Mouse (Mus musculus): ENCODE measurements around the gene Rabepk.
A peak's percentile ranks its signal among the peaks of the same experiment; 100 is the strongest.
"Not testable (repeated sequence)": the region's sequence is repeated elsewhere in the genome, so short reads cannot be mapped to it uniquely, and the experiment has no call there.

Rabepk gene

DNA sequence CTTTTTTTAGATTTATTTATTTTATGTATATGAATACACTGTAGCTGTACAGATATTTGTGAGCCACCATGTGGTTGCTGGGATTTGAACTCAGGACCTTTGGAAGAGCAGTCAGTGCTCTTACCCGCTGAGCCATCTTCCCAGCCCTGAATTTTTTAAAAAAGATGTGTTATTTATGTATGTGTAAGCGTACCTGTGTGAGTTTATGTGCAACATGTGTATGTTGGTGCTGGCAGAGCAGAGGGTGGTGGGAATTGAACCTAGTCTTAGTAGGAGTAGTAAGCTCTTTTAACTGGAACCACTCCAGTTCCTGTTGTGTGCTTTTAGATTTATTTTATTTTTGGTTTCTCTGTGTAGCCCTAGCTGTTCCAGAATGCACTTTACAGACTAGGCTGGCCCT is 4.5 kb upstream of the Rabepk start:
- DNase-seq (ENCODE audit: low spot score): no peak

DNA sequence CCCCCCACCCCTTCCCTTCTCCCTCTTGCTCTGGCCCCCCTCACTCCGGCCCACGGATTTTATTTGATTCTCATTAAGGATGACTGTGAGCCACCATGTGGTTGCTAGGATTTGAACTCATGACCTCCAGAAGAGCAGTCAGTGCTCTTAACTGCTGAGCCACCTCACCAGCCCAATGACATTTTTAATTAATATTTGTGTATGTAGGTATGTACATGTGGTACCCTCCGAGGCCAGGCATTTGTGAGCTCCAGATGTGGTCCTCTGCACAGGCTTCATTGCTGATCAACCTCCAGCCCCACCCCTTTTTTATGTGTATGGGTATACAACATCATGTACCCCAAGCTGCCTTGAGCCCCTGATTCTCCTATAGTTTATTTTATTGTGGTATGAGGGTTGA is 4.0 kb upstream of the Rabepk start:
- DNase-seq (ENCODE audit: low spot score): no peak

DNA sequence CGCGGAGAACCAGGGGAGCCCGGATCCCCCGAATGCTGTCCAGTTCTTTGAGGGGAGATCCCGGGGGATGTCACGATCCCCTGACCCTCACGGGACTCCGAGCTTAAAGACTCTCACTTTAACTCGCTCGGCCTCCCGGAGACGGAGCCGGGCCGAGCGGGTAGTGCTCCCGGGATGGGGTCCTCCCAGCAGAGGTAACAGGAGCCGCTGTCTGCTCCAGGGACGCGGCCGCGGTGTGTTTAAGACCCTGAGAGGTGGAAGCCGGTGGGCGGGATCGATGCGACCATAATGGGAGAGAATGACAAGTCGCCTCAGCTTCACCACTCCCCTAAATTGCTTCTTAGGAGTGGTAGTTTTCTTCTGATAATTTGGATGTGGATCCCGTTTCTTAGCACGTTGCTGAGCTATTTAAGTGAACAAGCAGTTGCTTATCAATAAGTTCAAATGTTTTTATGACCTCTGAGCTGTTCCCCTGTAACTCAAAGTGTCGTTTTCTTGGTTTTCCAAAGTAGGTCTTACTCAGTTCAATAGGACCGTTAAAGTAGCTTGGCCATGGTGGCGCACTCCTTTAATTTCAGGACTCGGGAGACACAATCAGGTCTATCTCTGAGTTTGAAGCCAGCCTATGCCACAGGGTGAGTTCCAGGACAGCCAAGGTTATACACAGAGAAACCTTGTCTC is 3.0 kb upstream of the Rabepk start:
- peak; percentile 25 for DNase-seq (ENCODE audit: low spot score)

GRCm38 (mm10) chr2:34801516-34802482 is 2.1 kb upstream of the Rabepk start:
- peak; percentile 97 for DNase-seq (ENCODE audit: low spot score)

- no peak for DNase-seq (ENCODE audit: low spot score)
Observed at GRCm38 (mm10) chr2:34800371-34800770, 659 bp upstream of the Rabepk start.

DNA sequence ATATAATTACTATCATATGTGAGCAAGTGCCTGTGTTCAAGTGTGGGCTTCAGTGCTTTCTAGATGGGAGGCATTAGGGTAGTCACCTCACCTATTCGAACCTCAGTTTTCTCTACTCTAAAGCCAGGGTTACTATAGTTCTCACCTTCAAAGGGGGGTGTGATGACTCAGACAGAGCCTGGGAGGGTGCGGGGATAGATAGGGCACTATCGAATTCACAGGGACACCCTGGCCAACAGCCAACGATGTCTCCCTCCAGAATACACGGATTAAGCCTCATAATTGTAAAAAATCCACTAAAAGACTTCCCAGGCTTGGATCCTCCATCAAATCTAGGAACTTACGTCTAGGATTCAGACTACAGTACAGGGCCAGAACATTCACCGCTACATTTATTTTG is 4.3 kb downstream of the Rabepk start:
- no peak for DNase-seq (ENCODE audit: low spot score)

DNA sequence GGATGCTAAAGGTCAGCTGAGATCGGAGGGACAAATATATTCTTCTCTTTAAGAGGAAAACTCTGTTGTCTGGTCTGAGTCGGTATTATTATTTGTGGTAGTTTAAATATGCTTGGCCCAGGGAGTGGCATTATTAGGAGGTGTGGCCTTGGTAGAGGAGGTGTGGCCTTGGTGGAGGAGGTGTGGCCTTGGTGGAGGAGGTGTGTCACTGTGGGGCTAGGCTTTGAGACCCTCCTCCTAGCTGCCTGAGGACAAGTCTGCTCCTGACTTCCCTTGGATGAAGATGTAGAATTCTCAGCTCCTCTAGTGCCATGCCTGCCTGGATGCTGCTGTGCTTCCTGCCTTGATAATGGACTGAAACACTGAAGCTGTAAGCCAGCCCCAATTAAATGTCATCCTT is 5.2 kb downstream of the Rabepk start:
- no peak for DNase-seq (ENCODE audit: low spot score)

DNA sequence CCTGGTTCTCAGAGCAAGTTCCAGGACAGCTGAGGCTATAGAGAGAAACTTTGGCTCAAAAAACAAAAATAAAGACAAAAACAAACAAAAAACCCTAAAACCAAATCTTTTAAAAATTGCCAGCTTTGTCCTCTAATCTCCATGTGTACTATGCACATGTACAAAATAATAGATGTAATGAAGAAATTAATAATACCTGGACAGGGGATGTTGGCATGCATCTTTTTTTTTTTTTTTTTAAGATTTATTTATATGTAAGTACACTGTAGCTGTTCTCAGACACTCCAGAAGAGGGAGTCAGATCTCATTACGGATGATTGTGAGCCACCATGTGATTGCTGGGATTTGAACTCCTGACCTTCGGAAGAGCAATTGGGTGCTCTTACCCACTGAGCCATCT is 7.2 kb downstream of the Rabepk start:
- not testable (repeated sequence) for DNase-seq (ENCODE audit: low spot score)

- DNase-seq (ENCODE audit: low spot score): no peak
Observed at GRCm38 (mm10) chr2:34790282-34790681, 9.4 kb downstream of the Rabepk start.

DNA sequence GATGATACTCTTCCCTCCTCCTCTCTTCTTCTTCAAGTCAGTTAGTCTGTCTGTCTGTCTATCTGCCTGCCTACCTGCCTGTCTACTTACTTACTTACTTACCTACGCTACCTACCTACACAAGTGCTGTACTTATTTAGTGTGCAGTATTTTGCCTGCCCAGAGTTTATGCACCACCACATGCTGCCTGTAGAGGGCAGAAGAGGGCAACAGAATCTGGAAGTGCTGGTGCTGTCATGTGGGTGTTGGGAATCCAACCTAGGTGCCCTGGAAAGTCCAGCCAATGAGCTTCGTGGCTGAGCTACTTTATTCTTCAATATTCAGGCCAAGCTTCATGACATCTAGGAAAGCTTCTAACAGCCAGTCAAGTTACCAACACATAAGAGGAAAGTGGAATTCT is 15.6 kb downstream of the Rabepk start:
- DNase-seq (ENCODE audit: low spot score): peak; percentile 20

- DNase-seq (ENCODE audit: low spot score): peak; percentile 30
Observed at GRCm38 (mm10) chr2:34783064-34784020, 16.4 kb downstream of the Rabepk start.

DNA sequence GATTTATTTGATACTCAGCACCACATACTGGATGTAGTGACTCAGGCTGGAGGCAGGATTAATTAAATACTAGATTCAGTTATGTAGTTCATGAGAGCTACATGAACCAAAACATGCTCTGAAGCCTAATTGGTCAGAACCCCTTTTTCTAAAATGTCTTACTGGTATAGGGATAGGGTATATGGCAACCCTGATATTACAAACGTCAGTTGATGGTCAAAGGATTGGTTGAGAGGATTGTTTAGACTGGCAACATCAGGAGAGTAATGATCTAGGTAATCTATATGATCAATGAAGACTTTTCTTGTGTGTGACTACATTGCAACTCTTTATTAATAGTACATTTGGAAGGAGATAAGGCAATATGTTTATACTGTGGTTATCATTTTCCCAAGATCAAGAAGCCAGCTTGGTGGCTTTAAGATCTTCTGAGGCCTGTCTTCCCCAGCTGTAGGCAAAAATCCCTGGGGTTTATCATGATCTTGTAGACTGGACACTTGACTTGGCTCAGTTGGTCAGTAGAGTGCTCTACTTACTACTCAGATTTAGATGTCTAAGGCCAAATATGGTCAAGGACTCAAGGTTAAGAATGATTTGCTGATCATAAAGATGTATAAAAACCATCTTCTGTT is 22.4 kb downstream of the Rabepk start:
- no peak for DNase-seq (ENCODE audit: low spot score)

DNA sequence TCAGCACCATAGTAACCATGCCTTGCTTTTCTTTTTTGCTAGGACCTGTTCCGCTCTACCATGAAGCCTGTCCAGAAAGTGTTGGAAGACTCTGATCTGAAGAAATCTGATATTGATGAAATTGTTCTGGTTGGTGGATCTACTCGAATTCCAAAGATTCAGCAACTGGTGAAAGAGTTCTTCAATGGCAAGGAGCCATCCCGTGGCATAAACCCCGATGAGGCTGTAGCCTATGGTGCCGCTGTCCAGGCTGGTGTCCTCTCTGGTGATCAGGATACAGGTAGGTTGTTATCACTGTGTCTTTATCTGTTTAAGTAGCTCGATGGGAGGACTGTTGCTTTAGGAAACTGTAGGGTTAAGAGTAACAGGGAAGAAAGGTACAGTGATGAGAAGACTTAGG is 25.2 kb downstream of the Rabepk start:
- no peak for DNase-seq (ENCODE audit: low spot score)

- no peak for DNase-seq (ENCODE audit: low spot score)
Observed at GRCm38 (mm10) chr2:34773673-34774072, 26.0 kb downstream of the Rabepk start.

GRCm38 (mm10) chr2:34772252-34773235 is 27.2 kb downstream of the Rabepk start:
- DNase-seq (ENCODE audit: low spot score): no peak

DNA sequence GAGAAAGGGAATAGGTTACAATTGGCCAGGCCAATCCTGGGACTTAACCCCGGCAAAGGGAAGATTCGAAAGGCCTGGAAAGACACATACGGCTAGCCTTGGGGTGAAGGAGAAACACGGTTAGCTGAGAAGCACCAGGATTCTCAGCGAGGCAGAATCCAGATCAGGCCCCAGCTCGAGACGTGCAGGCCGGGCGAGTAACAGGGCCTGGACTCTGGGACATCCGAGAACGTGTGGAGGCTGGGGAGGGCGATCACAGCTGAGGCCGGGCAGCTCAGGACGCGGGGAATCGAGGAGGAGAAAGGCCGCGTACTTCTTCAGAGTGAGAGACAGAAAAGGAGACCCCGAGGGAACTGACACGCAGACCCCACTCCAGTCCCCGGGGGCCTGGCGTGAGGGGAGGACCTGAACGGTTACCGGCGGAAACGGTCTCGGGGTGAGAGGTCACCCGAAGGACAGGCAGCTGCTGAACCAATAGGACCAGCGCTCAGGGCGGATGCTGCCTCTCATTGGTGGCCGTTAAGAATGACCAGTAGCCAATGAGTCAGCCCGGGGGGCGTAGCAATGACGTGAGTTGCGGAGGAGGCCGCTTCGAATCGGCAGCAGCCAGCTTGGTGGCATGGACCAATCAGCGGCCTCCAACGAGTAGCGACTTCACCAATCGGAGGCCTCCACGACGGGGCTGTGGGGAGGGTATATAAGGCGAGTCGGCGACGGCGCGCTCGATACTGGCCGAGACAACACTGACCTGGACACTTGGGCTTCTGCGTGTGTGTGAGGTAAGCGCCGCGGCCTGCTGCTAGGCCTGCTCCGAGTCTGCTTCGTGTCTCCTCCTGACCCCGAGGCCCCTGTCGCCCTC is 28.1 kb downstream of the Rabepk start, which contains the start of gene Hspa5:
Gene Hspa5 (plus strand): TSS at position 603 of the 859 bp plus-strand sequence.
- DNase-seq (ENCODE audit: low spot score): peak; percentile 100

DNA sequence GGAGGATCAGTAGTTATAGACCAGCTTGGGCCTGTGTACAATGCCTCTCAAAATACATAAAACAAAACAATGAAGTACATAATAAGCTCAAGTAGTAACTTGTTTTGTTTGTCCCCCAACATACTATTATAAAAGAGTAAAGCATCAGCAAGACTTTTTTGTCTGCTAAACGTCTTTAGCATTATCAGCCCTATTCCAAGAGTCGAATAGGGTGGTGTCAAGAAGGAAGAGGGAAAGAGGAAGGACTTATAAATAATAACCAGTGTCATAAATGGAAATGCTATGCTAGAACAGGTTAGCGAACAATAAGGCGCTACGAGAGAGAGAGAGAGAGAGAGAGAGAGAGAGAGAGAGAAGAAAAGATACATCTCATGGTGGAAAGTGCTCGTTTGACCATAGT is 28.8 kb downstream of the Rabepk start:
- DNase-seq (ENCODE audit: low spot score): no peak

DNA sequence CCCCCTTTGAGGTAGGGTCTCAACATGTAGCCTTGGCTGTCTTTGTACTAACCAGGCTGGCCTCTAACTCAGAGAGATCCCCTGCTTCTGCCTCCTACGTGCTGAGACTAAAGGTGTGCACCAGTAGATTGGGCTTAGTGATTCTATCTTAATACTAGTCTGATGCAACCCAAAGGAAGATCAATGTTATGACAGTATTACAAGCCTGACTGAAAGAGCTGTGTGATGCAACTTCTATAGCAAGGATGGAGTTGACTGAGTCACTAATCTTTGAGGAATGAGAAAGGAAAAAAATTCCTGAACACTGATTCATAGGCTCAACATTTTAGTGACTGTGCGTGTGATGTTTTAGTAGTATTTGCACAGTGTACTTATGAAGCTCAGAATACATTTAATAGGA is 29.7 kb downstream of the Rabepk start:
- no peak for DNase-seq (ENCODE audit: low spot score)

DNA sequence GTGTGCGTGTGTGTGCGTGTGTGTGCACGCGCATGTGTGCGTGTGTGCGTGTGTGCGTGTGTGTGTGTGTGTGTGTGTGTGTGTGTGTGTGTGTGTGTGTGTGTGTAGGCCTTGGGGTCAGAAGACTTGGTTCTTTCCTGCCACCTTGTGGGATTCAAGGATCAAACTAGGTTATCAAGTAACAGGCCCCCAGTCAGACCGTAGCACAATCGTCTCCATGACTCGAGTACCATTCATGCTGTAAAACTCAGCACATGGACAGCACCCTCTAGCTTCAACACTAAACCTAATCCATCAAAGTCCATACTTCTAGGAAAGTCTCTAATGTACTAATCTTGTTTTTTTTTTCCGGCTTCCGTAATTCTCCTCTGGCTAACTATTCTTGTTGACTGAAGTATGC is 34.9 kb downstream of the Rabepk start:
- DNase-seq (ENCODE audit: low spot score): no peak

All from yolk sac, embryonic 10.5 days (tissue).